Mouse (Mus musculus) regulatory T cell (primary cell): ENCODE data around the gene Zfp687.

Experiments used
- in situ Hi-C: fragments of 300-600 bp; cut with MboI, MseI; formaldehyde crosslinking; loops from one replicate; pipeline ENCODE4 v1.15.1; 2025; ENCODE audit warnings: high pct_unique_total_duplicates

Gene Zfp687

DNA sequence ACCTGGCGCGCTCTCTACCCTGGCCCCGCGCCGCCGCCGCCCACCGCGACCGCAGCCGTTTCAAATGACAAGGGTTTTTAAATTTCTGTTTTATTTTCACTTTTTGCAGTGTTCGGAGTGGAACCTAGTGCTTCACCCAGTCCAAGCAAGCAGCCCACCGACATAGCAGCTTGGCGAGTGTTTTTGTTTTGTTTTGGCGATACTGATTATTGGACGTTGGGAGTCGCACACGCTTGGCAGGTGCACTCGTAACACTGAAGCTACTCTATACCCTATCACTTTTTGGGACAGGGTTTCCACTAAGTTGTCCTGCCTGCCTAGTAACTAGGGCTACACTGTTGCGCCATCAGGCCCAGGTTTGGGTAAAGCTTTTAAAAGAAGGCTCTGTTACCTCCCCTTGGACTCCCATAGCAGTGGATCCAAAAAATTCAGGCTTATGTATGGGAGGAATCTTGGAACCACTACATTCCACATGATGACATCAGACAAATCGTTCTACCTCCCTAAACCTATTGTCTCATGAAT is 1.3 kb upstream of the Zfp687 start:
- in situ Hi-C loops: no loop called here

DNA sequence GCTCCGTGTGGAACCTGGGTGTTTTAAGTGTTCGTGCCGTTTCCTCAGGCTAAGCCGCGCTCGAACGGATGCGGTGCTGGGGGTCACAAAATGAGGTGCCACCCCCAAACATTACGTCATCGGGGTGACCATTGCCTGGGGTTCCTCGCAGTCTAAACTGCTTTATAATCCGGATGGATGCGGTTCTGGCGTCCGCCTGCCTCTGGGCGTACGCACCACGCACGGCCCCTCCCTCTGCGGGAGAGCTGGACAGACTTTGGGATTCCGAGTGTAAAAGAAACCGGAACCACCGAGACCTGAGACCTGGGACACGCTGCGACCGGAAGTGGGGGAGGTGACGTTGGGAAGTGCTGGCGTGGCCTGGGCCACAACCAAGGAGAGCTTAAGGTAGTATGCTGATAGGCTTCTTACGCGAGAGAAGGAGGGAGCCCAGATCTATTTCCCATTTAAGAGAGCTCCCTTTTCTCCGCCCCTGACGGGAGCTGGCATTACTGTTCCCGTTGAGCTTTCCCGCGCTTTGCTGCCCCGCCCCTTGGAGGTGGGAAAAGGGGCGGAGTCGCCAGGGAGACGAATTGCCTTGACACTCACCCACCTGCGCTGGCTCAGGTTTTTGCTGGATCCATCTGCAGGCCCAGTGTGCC is 763 bp upstream of the Zfp687 start:
- in situ Hi-C loops: no loop called here

DNA sequence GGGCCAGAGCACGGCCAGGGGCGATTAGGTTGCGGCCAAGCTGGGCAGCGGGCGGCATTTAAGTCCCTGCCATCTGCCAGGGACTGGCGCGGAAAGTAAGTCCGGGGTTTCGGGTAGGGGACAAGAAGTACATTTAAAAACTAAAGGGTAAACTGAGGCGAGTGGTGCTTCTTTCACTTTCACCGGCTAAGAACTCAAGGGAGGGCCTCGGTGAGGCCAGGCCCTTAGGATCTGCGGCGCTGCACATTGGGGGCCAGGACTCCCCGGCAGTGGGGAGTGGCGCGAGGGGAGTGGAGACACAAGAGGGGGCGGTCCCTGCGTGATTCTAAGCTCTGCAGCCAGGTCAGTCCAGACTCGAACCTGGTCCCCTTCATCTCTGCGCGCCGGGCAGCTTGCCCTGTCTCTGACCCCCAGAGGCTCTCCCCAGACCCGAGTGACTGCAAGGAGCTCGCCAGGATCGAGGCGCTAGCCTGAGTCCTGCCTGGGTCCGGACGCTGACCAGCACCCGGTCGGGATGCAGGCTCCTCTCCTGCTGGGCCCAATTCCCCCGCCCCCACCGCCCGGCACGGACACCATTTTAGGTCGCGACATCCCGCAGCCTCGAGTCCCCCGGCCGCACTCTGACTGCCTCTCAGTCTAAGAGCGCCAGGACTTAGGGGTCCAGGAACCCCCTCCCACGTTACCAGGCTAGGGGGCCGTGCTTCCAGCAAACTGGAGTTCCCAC is 658 bp downstream of the Zfp687 start:
- in situ Hi-C loops: no loop called here

DNA sequence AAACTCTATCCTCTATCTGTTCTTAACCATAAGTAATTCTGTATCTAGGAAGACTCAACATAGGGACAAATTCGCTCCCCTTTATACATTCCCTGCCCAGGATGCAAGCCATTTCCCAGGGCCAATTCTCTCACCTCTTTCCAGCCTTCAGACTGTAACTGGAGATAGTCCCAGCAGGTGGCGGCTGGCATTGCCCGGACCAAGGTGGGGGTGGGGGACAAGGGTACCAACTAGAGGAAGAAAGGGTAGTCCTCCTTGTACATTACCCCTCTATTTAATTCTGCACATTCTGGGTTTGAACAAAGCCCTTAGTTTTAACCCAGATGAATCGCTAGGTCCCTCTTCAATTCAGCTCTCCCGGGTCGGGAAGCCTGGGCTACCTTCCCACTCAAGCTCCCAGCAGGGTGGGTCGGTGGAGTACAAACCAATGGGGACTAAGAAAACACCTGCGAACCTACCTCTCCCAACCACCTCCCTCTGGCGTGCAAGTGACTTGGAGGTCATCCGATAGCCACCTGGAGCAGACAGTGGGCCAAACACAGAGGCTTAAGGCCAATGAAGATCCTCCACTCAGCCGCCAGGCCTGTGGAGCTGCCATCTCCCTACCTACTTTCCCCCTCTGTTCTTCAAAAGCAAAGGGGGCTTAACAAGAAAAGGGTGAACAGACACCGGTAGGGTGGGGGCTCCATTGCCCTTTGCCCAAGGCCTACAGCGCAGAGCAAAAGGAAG is 1.4 kb downstream of the Zfp687 start:
- in situ Hi-C loops: no loop called here

DNA sequence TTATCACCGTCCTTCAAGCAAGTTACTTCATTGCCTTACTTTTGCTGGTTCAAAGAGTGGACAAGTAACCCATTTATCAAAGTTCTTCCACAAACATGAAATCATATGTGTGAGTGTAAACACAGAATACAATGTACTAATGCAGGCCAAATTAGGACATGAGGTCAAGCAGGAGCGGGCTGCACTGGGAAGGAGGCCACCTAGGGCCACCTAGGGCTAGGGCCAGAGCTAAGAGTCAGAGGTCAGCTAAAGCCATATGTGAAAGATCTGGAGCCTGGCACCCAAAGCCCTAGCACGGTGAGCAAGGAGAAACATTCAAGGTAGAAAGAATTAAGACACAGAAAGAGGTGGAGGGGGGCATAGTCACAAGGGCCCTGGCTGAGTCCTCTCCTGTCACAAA is 2.3 kb downstream of the Zfp687 start:
- in situ Hi-C loops: no loop called here

DNA sequence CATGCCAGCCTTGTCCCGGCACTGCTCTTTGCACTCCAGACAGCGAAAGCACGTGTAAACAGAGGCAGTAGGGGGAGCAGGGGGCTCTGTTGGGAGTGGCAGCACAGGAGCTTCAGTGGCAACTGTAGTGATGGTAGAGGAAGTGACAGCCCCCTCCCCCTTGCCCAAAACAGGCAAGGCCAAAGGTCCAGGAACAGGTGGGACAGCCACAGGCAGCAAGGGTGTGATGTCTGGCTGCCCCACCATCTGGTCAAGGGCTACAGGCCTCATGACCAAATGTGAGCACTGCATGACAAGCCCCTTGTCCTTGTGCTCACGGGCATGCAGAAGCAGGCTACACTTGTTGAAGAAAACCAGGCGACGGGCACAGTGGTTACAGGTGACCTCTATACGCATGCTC is 4.9 kb downstream of the Zfp687 start:
- in situ Hi-C loops: no loop called here

DNA sequence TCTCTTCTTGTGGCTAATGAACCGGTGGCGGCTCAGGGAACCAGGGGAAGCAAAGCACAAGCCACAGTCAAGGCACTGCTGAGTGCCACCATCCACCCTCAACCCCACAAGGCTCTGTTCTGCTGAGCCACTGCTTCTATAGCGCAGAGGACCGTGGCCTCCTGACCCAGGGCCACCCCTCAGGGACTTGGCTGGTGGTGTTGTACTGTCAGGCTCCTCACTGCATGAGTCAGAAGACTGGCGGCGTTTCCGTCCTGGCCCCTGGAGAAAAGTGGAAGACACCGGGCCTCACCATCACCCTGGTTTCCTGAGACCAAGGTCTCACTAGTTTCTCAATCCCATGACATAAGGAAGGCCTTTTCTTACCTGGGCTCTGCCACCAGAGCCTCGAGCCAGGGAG is 7.5 kb downstream of the Zfp687 start:
- in situ Hi-C loops: no loop called here

DNA sequence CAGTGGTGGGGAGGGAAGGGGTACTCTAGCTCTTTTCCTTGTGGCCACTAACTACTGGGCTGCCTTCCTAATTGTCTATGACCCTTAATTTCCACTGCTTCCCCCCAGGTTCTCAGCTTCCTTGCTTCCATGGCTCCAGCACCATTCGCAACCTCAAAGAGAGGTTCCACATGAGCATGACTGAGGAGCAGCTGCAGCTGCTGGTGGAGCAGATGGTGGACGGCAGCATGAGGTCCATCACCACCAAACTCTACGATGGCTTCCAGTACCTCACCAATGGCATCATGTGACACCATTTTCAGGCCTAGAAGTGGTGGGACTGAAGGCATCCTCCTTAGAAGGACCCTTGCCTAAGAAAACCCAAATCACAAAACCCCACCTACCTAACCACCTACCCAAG is 9.6 kb downstream of the Zfp687 start:
- in situ Hi-C loops: no loop called here

DNA sequence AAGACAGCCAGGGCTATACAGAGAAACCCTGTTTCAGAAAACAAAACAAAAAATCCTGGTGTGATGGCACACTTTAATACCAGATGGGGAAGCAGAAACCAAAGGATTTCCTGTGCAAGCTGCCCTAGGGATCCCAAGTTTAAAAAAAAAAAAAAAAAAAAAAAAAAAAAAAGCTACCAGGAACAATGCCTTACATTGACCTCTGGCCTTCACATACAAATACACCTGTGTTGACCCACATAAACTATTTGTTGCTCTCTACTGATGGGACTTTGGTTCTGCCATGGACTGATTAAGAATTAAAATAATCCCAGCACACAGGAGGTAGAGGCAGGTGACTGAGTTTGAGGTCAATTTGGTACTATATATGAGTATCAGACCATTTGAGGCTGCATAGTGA is 12.0 kb downstream of the Zfp687 start:
- in situ Hi-C loops: no loop called here

DNA sequence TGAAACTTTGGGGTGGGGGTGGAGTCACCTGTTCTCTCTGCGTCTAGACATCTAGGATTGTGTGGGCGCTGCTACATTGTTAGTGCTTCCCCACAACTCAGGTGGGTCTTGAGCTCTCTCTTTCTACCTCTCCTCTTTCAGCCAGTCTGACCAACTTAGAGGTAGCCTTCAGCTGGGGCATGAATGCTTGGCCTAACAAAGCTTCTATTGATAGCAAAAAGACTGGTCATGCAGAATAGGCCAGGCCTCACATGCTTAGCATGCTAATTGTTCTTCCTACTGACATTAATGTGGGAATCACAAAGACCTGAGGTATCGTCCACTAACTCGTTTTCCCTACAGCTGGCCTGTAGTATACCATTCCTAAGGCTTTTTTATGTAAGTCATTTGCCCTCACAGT is 12.7 kb downstream of the Zfp687 start:
- in situ Hi-C loops: no loop called here

DNA sequence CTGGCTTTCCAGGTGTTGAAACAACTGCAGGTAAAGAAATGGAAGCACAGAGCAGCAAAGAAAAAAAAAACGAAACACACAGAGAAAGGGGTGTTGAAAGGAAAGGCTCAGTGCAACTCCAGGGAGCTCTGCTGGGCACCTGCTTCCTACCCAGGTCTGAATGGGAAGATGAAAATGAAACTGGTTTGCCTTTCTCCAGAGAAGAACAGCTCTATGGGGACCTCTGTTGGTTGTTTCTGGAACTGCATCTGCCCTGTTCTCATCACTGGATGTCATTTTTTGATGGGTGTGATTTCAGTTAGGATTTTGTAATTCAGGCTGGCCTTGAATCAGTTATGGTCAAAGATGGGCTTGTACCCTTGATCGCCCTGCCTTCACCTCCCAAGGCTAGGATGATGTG is 18.3 kb downstream of the Zfp687 start:
- in situ Hi-C loops: loop anchor here (5.0 kb wide), 1 partner anchor 40 kb away; no protein-coding TSS in a partner anchor

DNA sequence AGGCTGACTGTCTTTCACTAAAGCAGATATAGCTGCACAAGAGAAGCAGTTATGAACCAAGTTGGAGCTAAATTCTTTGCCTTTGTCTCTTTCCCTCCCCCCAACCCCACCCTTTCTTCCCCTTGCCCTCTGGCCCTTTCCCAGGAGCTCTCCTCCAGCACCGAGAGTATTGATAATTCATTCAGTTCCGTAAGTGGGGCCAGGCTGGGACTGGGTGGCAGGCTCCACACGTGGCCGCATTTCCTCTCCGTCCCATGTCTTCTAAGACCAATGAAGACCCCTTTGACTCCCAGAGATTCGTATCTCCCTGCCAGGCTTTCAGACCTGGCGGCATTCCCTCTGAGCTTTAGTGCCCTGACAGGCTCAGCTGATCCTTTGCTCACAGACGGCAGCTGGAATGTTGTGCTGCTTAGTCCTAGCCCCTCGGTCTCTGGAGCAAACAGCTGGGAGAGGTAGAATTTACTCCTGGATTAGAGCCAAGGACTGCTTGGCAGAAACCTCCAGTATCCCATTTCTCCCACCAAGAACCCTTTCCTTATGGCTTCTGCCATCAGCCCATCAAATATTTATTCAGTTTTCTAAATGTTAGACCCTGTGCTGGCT is 26.0 kb downstream of the Zfp687 start:
- in situ Hi-C loops: no loop called here

DNA sequence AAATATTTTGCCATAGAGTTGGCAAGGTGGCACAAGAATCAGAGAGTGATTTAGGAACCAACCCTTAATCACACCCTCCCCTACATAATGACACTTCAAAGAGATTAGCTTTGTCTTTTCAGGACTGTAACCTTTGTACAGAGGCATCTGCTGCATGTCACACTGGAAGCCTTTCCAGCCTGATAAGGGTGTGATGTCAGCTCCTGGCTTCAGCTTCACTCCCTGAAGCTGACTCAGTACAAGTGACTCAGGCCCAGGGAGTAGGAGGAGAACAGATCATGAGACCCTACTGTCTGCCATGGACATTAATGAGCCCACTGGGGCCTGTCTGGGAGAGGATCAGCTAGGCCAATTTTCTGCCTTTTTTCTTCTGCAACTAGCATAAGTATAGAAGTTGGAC is 27.7 kb downstream of the Zfp687 start:
- in situ Hi-C loops: no loop called here

DNA sequence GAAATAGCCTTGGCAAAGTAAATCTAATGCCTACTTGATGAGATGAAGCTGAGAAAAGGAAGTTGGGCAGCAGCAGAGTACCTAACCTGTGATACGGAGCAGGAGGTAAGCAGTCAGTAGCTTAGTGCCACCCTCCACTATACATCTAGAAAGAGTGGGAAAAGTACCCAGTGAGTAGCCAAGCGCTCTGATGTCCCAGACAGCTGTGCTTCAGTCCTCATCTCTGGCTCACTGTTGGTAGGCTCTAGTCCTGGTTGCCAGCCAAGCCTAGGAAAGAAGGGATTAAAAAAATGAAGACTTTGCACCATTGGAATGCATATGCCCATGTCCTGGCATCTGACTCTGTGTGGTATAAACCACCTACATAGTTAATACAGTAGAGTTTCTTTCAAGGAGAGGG is 29.7 kb downstream of the Zfp687 start:
- in situ Hi-C loops: no loop called here

DNA sequence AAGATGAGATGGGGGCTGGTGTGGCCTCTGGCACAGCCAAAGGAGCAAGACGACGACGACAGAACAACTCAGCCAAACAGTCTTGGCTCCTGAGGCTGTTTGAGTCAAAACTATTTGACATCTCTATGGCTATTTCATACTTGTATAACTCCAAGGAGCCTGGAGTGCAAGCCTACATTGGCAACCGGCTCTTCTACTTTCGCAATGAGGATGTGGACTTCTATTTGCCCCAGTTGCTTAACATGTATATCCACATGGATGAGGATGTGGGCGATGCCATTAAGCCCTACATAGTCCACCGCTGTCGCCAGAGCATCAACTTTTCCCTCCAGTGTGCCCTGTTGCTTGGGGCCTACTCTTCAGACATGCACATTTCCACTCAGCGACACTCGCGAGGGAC is 30.9 kb downstream of the Zfp687 start:
- in situ Hi-C loops: loop anchor here (5.0 kb wide), 1 partner anchor 92 kb away; no protein-coding TSS in a partner anchor

DNA sequence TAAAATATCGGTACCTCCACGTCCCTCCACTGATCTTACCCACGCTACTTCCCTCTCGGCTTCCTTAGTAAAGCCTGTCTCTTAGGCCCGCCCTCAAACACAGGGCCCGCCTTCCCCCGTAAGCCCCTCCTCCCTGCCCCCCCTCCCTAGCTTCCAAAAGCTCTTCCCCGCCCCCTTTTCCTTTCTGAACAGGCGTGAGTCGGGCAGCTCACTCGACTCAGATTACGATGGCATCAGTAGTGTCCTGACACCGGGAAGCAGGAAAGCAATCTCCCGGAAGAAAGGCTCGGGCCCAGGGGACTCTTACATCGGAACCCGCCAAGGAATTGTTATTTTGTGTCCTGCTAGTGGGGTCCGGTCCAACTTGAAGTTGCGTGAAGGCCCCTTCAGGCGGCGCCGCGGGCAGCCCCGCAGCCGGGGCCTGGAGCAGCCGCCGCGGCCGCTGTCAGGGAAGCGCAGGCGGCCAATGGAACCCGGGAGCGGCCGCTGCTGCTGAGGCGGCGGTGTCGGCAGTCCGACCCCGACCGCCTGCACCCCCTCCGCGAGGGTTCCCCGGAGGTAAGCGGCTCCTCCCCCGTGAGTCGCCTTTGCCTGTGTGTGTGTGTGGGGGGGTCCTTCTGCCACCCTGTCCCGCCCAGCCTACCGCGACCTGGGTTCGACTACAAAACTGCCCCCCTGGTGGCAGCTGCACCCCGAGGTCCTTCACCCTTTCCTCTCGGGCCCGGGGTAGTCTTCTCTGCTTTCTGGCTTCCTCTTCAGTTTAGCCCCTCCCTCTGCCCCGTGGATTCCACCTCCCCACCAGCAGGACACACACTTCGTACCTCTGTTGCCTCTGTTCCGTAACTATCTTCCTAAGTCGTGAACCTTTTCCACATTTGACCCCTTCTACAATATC is 40.5 kb downstream of the Zfp687 start, which contains the start of gene Pi4kb:
Gene Pi4kb, plus strand, starts transcription at position 204 of the 895 bp plus-strand sequence.
- in situ Hi-C loops: no loop called here

DNA sequence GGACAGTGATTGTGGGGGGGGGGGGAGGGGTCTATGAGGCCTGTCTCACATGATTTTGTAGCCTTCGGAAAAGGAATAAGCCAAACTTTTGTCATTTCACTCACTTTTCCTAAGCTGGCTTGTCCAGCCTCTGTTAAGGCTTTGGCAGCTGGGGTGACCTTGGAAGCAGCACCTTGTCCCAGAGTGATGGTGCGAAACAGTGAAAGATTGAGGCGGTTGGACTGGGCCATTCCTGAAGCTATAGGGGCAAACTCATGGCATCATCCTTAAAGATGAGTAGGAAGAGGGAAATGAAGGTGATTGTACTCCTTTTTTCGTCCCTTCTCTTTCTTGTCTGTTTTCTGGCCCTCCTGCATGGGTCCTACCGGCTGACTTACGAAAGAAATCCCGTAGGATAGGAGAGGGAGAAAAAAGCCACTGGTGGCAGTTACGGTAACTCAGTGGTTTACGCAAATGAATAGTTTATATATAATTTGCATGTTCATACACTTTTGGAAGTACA is 41.2 kb downstream of the Zfp687 start:
- in situ Hi-C loops: no loop called here

DNA sequence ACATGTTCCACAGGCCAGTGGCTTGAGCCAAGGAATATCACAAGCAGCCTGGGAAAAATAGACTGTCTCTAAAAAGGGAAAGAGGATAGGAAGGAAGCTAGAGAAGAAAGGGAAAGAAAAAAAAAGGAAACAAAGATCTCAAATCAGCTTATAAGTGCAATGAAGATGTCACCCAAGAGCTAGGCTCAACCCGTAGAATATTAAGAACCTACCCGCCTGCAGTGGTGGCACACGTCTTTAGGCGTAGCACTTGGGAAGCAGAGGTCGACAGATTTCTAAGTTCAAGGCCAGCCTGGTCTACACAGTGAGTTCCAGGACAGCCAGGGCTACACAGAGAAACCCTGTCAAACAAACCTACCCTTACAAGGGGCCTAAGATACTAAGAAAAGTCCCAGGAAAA is 41.6 kb downstream of the Zfp687 start:
- in situ Hi-C loops: no loop called here

DNA sequence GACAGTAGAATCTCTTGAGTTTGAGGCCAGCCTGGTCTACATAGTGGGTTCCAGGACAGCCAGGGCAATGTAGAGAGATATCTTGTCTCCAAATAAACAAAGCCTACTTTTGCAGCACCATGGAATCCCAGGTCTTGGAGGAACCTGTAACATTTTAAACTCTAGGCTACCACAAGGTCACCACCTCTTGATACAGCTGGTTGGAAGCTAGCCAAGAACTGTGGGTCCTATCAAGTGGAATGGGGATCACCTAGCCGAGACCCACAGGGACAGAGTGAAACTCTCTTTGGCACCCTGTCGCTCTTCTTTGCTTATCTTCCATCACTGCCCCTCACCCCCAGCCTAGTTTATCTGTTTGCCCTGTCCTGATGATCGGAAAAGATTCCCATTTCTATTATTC is 42.7 kb downstream of the Zfp687 start:
- in situ Hi-C loops: no loop called here

DNA sequence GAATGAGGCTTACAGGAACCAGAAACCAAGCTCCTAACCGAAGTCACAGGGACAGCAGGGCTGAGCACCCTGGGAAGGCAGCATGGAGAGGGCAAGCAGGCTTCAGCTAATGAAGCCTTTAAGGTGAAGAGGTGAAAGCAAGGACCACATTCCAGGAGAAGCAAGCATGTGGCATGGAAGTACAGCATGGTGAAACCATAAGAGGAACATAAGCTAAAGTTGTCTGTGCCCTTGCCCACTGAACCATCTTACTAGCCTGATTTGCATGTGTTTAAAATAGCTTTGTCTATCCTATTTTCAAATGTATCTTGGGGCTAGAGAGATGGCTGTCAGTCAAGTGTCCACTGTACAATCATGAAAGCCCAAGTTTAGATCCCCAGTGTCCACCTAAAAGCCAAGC is 49.4 kb downstream of the Zfp687 start:
- in situ Hi-C loops: no loop called here

DNA sequence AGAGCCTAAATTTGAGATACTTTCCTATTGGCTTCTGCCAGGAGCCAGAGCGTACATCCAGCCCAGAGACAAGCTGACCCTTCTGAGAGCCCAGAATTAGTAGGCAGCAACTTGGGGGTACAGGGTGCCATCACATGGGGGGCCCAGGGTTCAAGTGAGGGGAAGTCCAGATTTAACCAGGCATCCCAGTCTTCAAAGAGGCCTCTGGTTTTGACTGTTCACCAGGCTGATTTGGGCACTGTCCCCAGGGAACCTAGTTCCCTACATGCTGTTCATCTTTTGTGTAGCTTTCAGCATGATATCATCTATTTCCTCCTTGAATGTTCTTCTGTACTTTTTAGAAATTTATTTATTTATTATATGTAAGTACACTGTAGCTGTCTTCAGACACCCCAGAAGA is 50.3 kb downstream of the Zfp687 start:
- in situ Hi-C loops: no loop called here
